Mouse (Mus musculus): ENCODE measurements at regions not wholly inside any gene's neighbourhood (a gene's known extent, or its start where the extent isn't known, plus 50 kb on each side); places are given as distances from the start of the nearest gene placed in this dataset.
A peak's percentile ranks its signal among the peaks of the same experiment; 100 is the strongest.
"Not testable (repeated sequence)": the region's sequence is repeated elsewhere in the genome, so short reads cannot be mapped to it uniquely, and the experiment has no call there.

- DNase-seq, result not testable (repeated sequence)
These were observed 536.8 kb upstream of the Cntn5 start for GRCm38 (mm10) chr9:11441241-11441997.

- no peak for DNase-seq
These were observed 532.0 kb upstream of the Cntn5 start for GRCm38 (mm10) chr9:11436443-11437167.

- DNase-seq, result no peak
These were observed 531.4 kb upstream of the Cntn5 start for GRCm38 (mm10) chr9:11436014-11436413.

GRCm38 (mm10) chr9:11435019-11435418, 530.4 kb upstream of the Cntn5 start:
- DNase-seq, result peak; percentile 7

GRCm38 (mm10) chr9:11426473-11426872, 521.9 kb upstream of the Cntn5 start:
- peak; percentile 1 for DNase-seq

- no peak for DNase-seq
These were observed 492.3 kb upstream of the Cntn5 start for GRCm38 (mm10) chr9:11396829-11397228.

GRCm38 (mm10) chr9:11381648-11382075, 477.1 kb upstream of the Cntn5 start:
- DNase-seq, result no peak

- DNase-seq, result no peak
These were observed 476.0 kb upstream of the Cntn5 start for GRCm38 (mm10) chr9:11380531-11380930.

- no peak for DNase-seq
These were observed 473.5 kb upstream of the Cntn5 start for GRCm38 (mm10) chr9:11378046-11378445.

- DNase-seq, result no peak
These were observed 473.0 kb upstream of the Cntn5 start for GRCm38 (mm10) chr9:11377586-11377985.

GRCm38 (mm10) chr9:11373294-11373903, 468.8 kb upstream of the Cntn5 start:
- DNase-seq, result no peak

- DNase-seq, result no peak
These were observed 463.5 kb upstream of the Cntn5 start for GRCm38 (mm10) chr9:11368056-11368455.

GRCm38 (mm10) chr9:11328900-11329299, 424.3 kb upstream of the Cntn5 start:
- peak; percentile 14 for DNase-seq

- DNase-seq, result no peak
These were observed 412.6 kb upstream of the Cntn5 start for GRCm38 (mm10) chr9:11317221-11317620.

- not testable (repeated sequence) for DNase-seq
These were observed 392.5 kb upstream of the Cntn5 start for GRCm38 (mm10) chr9:11297116-11297515.

GRCm38 (mm10) chr9:11285135-11285534, 380.6 kb upstream of the Cntn5 start:
- DNase-seq, result no peak

GRCm38 (mm10) chr9:11284549-11284948, 380.0 kb upstream of the Cntn5 start:
- DNase-seq, result no peak

GRCm38 (mm10) chr9:11279409-11280127, 375.0 kb upstream of the Cntn5 start:
- DNase-seq, result no peak

- DNase-seq, result no peak
These were observed 373.2 kb upstream of the Cntn5 start for GRCm38 (mm10) chr9:11277810-11278209.

GRCm38 (mm10) chr9:11276966-11277365, 372.4 kb upstream of the Cntn5 start:
- no peak for DNase-seq

GRCm38 (mm10) chr9:11256848-11257247, 352.3 kb upstream of the Cntn5 start:
- no peak for DNase-seq

- DNase-seq, result no peak
These were observed 302.3 kb upstream of the Cntn5 start for GRCm38 (mm10) chr9:11206829-11207228.

GRCm38 (mm10) chr9:11206267-11206666, 301.7 kb upstream of the Cntn5 start:
- DNase-seq, result no peak

All from adrenal gland, postnatal 25 days (tissue).